Mouse (Mus musculus) 3134 (cell line): ENCODE measurements around the gene Golga3.

Experiments
- DNase-seq: peaks from one replicate; pipeline ENCODE4 v3.0.0-alpha.2; 2011; ENCODE audit warnings: low spot score; ENCODE audit not compliant: insufficient read length; ENCODE audit errors: extremely low read depth

Gene Golga3

GRCm38 (mm10) chr5:110176362-110177020, at the start of gene Golga3:
TSS of gene Golga3 (plus strand) at chr5:110176701.
- DNase-seq: peak; percentile 95

- DNase-seq: peak; percentile 98
Observed at GRCm38 (mm10) chr5:110135293-110136086, 41.0 kb upstream of the Golga3 start, which contains the start of gene Chfr. TSS of gene Chfr (plus strand) at chr5:110135842.

- DNase-seq: no peak
Observed at GRCm38 (mm10) chr5:110136087-110136464, 40.4 kb upstream of the Golga3 start.

- DNase-seq: no peak
Observed at GRCm38 (mm10) chr5:110137816-110138215, 38.7 kb upstream of the Golga3 start.

GRCm38 (mm10) chr5:110139325-110139724, 37.2 kb upstream of the Golga3 start:
- no peak for DNase-seq

- no peak for DNase-seq
Observed at GRCm38 (mm10) chr5:110140424-110140823, 36.1 kb upstream of the Golga3 start.

- peak; percentile 35 for DNase-seq
Observed at GRCm38 (mm10) chr5:110142309-110142708, 34.2 kb upstream of the Golga3 start.

GRCm38 (mm10) chr5:110143007-110143406, 33.5 kb upstream of the Golga3 start:
- DNase-seq: no peak

- DNase-seq: no peak
Observed at GRCm38 (mm10) chr5:110169374-110169773, 7.1 kb upstream of the Golga3 start.

GRCm38 (mm10) chr5:110177021-110177420, 520 bp downstream of the Golga3 start:
- no peak for DNase-seq

GRCm38 (mm10) chr5:110178628-110179027, 2.1 kb downstream of the Golga3 start:
- no peak for DNase-seq

- DNase-seq: no peak
Observed at GRCm38 (mm10) chr5:110181716-110182115, 5.2 kb downstream of the Golga3 start.

GRCm38 (mm10) chr5:110203164-110203895, 26.8 kb downstream of the Golga3 start:
- DNase-seq: no peak

GRCm38 (mm10) chr5:110204777-110205176, 28.3 kb downstream of the Golga3 start:
- no peak for DNase-seq

- no peak for DNase-seq
Observed at GRCm38 (mm10) chr5:110211312-110211711, 34.8 kb downstream of the Golga3 start.

GRCm38 (mm10) chr5:110216780-110217179, 40.3 kb downstream of the Golga3 start:
- no peak for DNase-seq

- DNase-seq: no peak
Observed at GRCm38 (mm10) chr5:110220331-110220730, 43.8 kb downstream of the Golga3 start.

GRCm38 (mm10) chr5:110222757-110223156, 46.3 kb downstream of the Golga3 start:
- no peak for DNase-seq

GRCm38 (mm10) chr5:110225056-110225455, 48.6 kb downstream of the Golga3 start:
- no peak for DNase-seq

- DNase-seq: no peak
Observed at GRCm38 (mm10) chr5:110227336-110227883, 50.9 kb downstream of the Golga3 start.

GRCm38 (mm10) chr5:110230401-110230779, 53.9 kb downstream of the Golga3 start:
- no peak for DNase-seq
